10 mouse cellular contexts compared by ENCODE assay signal in genomic region chr15:66353825-66354452, GRCm38 (mm10).
DNase-seq lines count a peak whose midpoint lies in the region; ATAC-seq and TF ChIP-seq lines count a peak whose summit lies in the region.
"Had no signal": no experiment of that assay in that cellular context is flagged by ENCODE, and none has a peak within 500 bp of the region (broad histone marks: within the 10 kb centered on the region; RNA-seq: fewer than 3 reads in every experiment).

No protein-coding gene starts in this region.

- in situ Hi-C loops in Patski (cut with MboI; ENCODE audit: low pct_unique_long_range_greater_than_20kb), result no loop called here

- DNase-seq in heart, adult 8-10 months (ENCODE audit: low spot score), result peak; percentile 51
- no peak for DNase-seq in heart, adult 11 months
- peak; percentile 77 for DNase-seq in Patski (ENCODE audit: low read depth, low spot score)
- peak; percentile 59 to 72 for DNase-seq in cerebellum, postnatal 36 days
- peak; percentile 71 for DNase-seq in layer of hippocampus, adult 11-12 months (ENCODE audit: low spot score)
- peak; percentile 81 for DNase-seq in midbrain, postnatal 0 days (ENCODE audit: low spot score)
- DNase-seq: liver, embryonic 13.5 days had no signal

- H3K27me3 ChIP-seq in Patski, result peaks cover 6% of the 10 kb centered on the region
- no peaks in the 10 kb centered on the region for H3K27me3 ChIP-seq in midbrain, postnatal 0 days (ENCODE audit: insufficient read depth, low read length)
- H3K27me3 ChIP-seq in intestine, embryonic 16.5 days (replicated peaks; ENCODE audit: control insufficient read depth, insufficient read depth, low read length), result no peaks in the 10 kb centered on the region
- H3K27me3 ChIP-seq: embryonic facial prominence, embryonic 12.5 days; liver, embryonic 13.5 days had no signal

- H3K27ac ChIP-seq in midbrain, postnatal 0 days (ENCODE audit: low read depth, low read length), result no peak overlapping the region
- no peak overlapping the region for H3K27ac ChIP-seq in intestine, embryonic 16.5 days (ENCODE audit: low read length)
- H3K27ac ChIP-seq: embryonic facial prominence, embryonic 12.5 days; liver, embryonic 13.5 days had no signal

- H3K4me3 ChIP-seq in midbrain, postnatal 0 days (ENCODE audit: low read depth, low read length), result no peak overlapping the region
- no peak overlapping the region for H3K4me3 ChIP-seq in intestine, embryonic 16.5 days (ENCODE audit: low read length)
- H3K4me3 ChIP-seq: embryonic facial prominence, embryonic 12.5 days; liver, embryonic 13.5 days had no signal

- no peak overlapping the region for H3K4me2 ChIP-seq in midbrain, postnatal 0 days (ENCODE audit: low read depth, low read length, poor library complexity, severe bottlenecking)
- H3K4me2 ChIP-seq in intestine, embryonic 16.5 days (ENCODE audit: low read depth, low read length), result no peak overlapping the region
- H3K4me2 ChIP-seq: embryonic facial prominence, embryonic 12.5 days; liver, embryonic 13.5 days had no signal

- no peaks in the 10 kb centered on the region for H3K4me1 ChIP-seq in midbrain, postnatal 0 days (ENCODE audit: insufficient read depth, low read length)
- H3K4me1 ChIP-seq in intestine, embryonic 16.5 days (ENCODE audit: control insufficient read depth, insufficient read depth, low read length), result no peaks in the 10 kb centered on the region
- H3K4me1 ChIP-seq: embryonic facial prominence, embryonic 12.5 days; liver, embryonic 13.5 days had no signal

- H3K9ac ChIP-seq in midbrain, postnatal 0 days (replicated peaks; ENCODE audit: low read length, poor library complexity, severe bottlenecking), result no peak overlapping the region
- H3K9ac ChIP-seq in intestine, embryonic 16.5 days (ENCODE audit: low read depth, low read length), result no peak overlapping the region
- H3K9ac ChIP-seq: embryonic facial prominence, embryonic 12.5 days; liver, embryonic 13.5 days had no signal

- no peak for TF ChIP-seq CTCF in Patski (IDR thresholded peaks at IDR 0.05)
- no peak for TF ChIP-seq CTCF in midbrain, postnatal 0 days (IDR thresholded peaks at IDR 0.05)

- POLR2A ChIA-PET in Patski (lab: Charles Lee), result no interaction called here

- no peaks in the 10 kb centered on the region for H3K36me3 ChIP-seq in midbrain, postnatal 0 days (ENCODE audit: insufficient read depth, low read length)
- H3K36me3 ChIP-seq in intestine, embryonic 16.5 days (ENCODE audit: control insufficient read depth, insufficient read depth, low read length), result no peaks in the 10 kb centered on the region
- H3K36me3 ChIP-seq: embryonic facial prominence, embryonic 12.5 days; liver, embryonic 13.5 days had no signal

- H3K9me3 ChIP-seq in midbrain, postnatal 0 days (ENCODE audit: low read length), result no peaks in the 10 kb centered on the region
- no peaks in the 10 kb centered on the region for H3K9me3 ChIP-seq in intestine, embryonic 16.5 days (ENCODE audit: control insufficient read depth, low read length)
- H3K9me3 ChIP-seq: embryonic facial prominence, embryonic 12.5 days; liver, embryonic 13.5 days had no signal

- WGBS in midbrain, postnatal 0 days, result 63% methylated on average over 3 of the region's 3 CpGs
- 71% methylated on average over 3 of the region's 3 CpGs for WGBS in intestine, embryonic 16.5 days

- ATAC-seq in Patski, result no peak
- ATAC-seq in midbrain, postnatal 0 days (ENCODE audit: low FRiP score), result peak; percentile 73; the same call in 1 of the 2 replicates
- ATAC-seq in intestine, embryonic 16.5 days, result no peak
- no peak for ATAC-seq in megakaryocyte progenitor cell, adult 5-6 weeks (replicated peaks; ENCODE audit: poor library complexity)

- CTCF ChIA-PET in Patski (lab: Charles Lee), result no interaction called here
